In the genomic region with DNA sequence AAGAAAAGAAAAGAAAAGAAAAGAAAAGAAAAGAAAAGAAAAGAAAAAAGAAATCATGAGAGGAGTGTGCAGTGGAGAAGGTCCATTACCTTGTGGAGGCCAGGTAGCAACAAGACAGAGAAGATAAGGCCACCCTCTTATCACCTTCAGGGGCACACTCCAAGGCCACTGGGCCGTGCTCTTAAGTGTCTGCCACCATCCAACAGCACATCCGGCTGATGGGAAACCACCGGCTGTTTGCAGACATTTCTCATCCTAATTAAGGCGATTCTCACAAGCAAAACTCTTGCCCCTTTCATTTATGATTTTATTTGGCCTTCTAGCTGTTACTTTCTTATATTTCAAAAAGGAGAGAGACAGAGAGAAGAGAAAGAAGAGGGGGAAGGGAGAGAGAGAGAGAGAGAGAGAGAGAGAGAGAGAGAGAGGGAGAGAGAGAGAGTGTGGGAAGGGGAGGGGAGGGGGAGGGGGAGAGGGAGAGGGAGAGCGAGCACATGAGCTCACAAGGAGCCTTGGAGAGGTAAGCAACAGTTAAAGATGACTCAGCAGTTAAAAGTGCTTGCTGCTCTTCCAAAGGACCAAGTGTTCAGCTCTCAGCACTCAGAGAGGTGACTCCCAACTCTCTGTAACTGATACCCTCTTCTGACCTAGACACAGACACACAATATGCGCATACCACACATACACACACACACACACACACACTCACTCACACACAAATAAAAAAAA, we compare ENCODE assay signal across 20 mouse cellular contexts. TPM values are rescaled to one million over a fixed set of nuclear protein-coding genes. Genes with fewer than 3 reads are reported as not detected.
DNase-seq lines count a peak whose midpoint lies in the region; ATAC-seq and TF ChIP-seq lines count a peak whose summit lies in the region.
"Had no signal": no experiment of that assay in that cellular context is flagged by ENCODE, and none has a peak within 500 bp of the region (broad histone marks: within the 10 kb centered on the region; RNA-seq: fewer than 3 reads in every experiment).

No protein-coding gene starts in this region.

- 0 out of 2 replicates have a peak, but pooled peaks have one; percentile 43 for ATAC-seq in heart, embryonic 12.5 days (ENCODE audit: insufficient number of reproducible peaks, low FRiP score)
- peak; percentile 72 for ATAC-seq in G1E (ENCODE audit: extremely low read depth, insufficient number of reproducible peaks, low FRiP score, poor library complexity, severe bottlenecking)
- ATAC-seq in intestine, postnatal 0 days, result peak; percentile 68
- no peak for ATAC-seq in neural tube, embryonic 15.5 days (ENCODE audit: low FRiP score)
- ATAC-seq: hindbrain, embryonic 16.5 days; midbrain, embryonic 16.5 days had no signal

- H3K4me2 ChIP-seq in heart, embryonic 12.5 days, result no peak overlapping the region
- 0 out of 2 replicates have a peak overlapping the region, but pooled peaks have one; percentile 27 for H3K4me2 ChIP-seq in intestine, postnatal 0 days (replicated peaks; ENCODE audit: low read depth)
- no peak overlapping the region for H3K4me2 ChIP-seq in neural tube, embryonic 15.5 days
- H3K4me2 ChIP-seq: heart, embryonic 15.5 days had no signal

- H3K27me3 ChIP-seq in heart, embryonic 12.5 days (replicated peaks), result no peaks in the 10 kb centered on the region
- peaks cover 13% of the 10 kb centered on the region for H3K27me3 ChIP-seq in G1E (ENCODE audit: insufficient read depth, low read length)
- H3K27me3 ChIP-seq in intestine, postnatal 0 days (replicated peaks; ENCODE audit: control insufficient read depth, insufficient read depth, low read length), result no peaks in the 10 kb centered on the region
- H3K27me3 ChIP-seq in neural tube, embryonic 15.5 days (replicated peaks), result no peaks in the 10 kb centered on the region
- H3K27me3 ChIP-seq: heart, embryonic 15.5 days had no signal

- no peak for DNase-seq in heart, postnatal 4 days
- DNase-seq in A20 (ENCODE audit: low read depth, low spot score), result peak; percentile 9
- no peak for DNase-seq in G1E (ENCODE audit: low spot score)
- no peak for DNase-seq in gastrocnemius, postnatal 14 days
- DNase-seq in cerebellum, postnatal 25 days, result no peak
- DNase-seq: cerebellum, adult 11-12 months; right cerebral cortex, adult 18-20 months had no signal

- WGBS in heart, embryonic 12.5 days, result 20% methylated on average over 6 of the region's 6 CpGs
- 29% methylated on average over 6 of the region's 6 CpGs for WGBS in intestine, postnatal 0 days
- 48% methylated on average over 6 of the region's 6 CpGs for WGBS in neural tube, embryonic 15.5 days

- H3K36me3 ChIP-seq in heart, embryonic 12.5 days, result no peaks in the 10 kb centered on the region
- no peaks in the 10 kb centered on the region for H3K36me3 ChIP-seq in G1E (replicated peaks)
- no peaks in the 10 kb centered on the region for H3K36me3 ChIP-seq in intestine, postnatal 0 days (ENCODE audit: control insufficient read depth, insufficient read depth)
- no peaks in the 10 kb centered on the region for H3K36me3 ChIP-seq in neural tube, embryonic 15.5 days
- H3K36me3 ChIP-seq: heart, embryonic 15.5 days had no signal

- H3K27ac ChIP-seq in heart, embryonic 12.5 days (ENCODE audit: poor library complexity, severe bottlenecking), result no peak overlapping the region
- no peak overlapping the region for H3K27ac ChIP-seq in intestine, postnatal 0 days (ENCODE audit: low read depth, low read length)
- H3K27ac ChIP-seq in neural tube, embryonic 15.5 days (replicated peaks), result no peak overlapping the region
- H3K27ac ChIP-seq: heart, embryonic 15.5 days; kidney, postnatal 0 days; liver, embryonic 14.5 days; macrophage had no signal

- no peak overlapping the region for H3K4me3 ChIP-seq in heart, embryonic 12.5 days
- peak overlapping the region; percentile 42; the same call in 1 of the 2 replicates for H3K4me3 ChIP-seq in G1E (ENCODE audit: low read depth, low read length)
- H3K4me3 ChIP-seq in intestine, postnatal 0 days (ENCODE audit: low read depth, low read length), result no peak overlapping the region
- H3K4me3 ChIP-seq in neural tube, embryonic 15.5 days (replicated peaks), result no peak overlapping the region
- H3K4me3 ChIP-seq: heart, embryonic 15.5 days had no signal

- TF ChIP-seq CTCF in G1E (IDR thresholded peaks at IDR 0.05; ENCODE audit: low read depth, low read length), result no peak
- no peak for TF ChIP-seq CTCF in intestine, postnatal 0 days (IDR thresholded peaks at IDR 0.05; ENCODE audit: low read depth)

- H3K9ac ChIP-seq in heart, embryonic 12.5 days, result no peak overlapping the region
- no peak overlapping the region for H3K9ac ChIP-seq in intestine, postnatal 0 days (ENCODE audit: low read depth, low read length)
- no peak overlapping the region for H3K9ac ChIP-seq in neural tube, embryonic 15.5 days (replicated peaks)
- H3K9ac ChIP-seq: heart, embryonic 15.5 days; liver, embryonic 14.5 days had no signal

- intact Hi-C loops in gastrocnemius, postnatal 14 days (cut with DNase I; ENCODE audit: low total_unique reads), result no loop called here

- H3K9me3 ChIP-seq in heart, embryonic 12.5 days (replicated peaks), result no peaks in the 10 kb centered on the region
- H3K9me3 ChIP-seq in G1E (replicated peaks), result no peaks in the 10 kb centered on the region
- no peaks in the 10 kb centered on the region for H3K9me3 ChIP-seq in intestine, postnatal 0 days (ENCODE audit: control insufficient read depth)
- H3K9me3 ChIP-seq in neural tube, embryonic 15.5 days (replicated peaks), result no peaks in the 10 kb centered on the region
- H3K9me3 ChIP-seq: heart, embryonic 15.5 days had no signal

- H3K4me1 ChIP-seq in heart, embryonic 12.5 days (replicated peaks), result peaks cover 3% of the 10 kb centered on the region
- peaks cover 39% of the 10 kb centered on the region for H3K4me1 ChIP-seq in G1E (ENCODE audit: insufficient read depth, low read depth, low read length)
- 0 out of 2 replicates have a peak, but pooled peaks cover 7% of the 10 kb centered on the region for H3K4me1 ChIP-seq in intestine, postnatal 0 days (replicated peaks; ENCODE audit: control insufficient read depth, insufficient read depth, low read length)
- peaks cover 8% of the 10 kb centered on the region for H3K4me1 ChIP-seq in neural tube, embryonic 15.5 days
- H3K4me1 ChIP-seq: heart, embryonic 15.5 days had no signal

RNA-seq across cellular contexts. Expression of gene Sult6b2, which starts 5.2 kb away (rescaled TPM):
- polyA plus RNA-seq in heart, embryonic 12.5 days (2016; fragmentation: Nextera tagmentation; extraction: Ambion mirVana), result 0.08 and 0.21 TPM in 2 replicates
- not detected for total RNA-seq in heart, postnatal 4 days (2021)
- total RNA-seq in G1E (2014; fragmentation: Nextera tagmentation), result not detected in 2 replicates
- total RNA-seq in G1E (2017), result 0.16 TPM in 1 of 2 replicates, not detected in the other
- polyA plus RNA-seq in G1E (2012), result not detected in 2 replicates
- 53.2 and 63.2 TPM in 2 replicates for polyA plus RNA-seq in intestine, postnatal 0 days (2015; fragmentation: Nextera tagmentation; extraction: Ambion mirVana)
- total RNA-seq in gastrocnemius, postnatal 14 days (2021), result not detected
- 0.08 and 0.12 TPM in 2 replicates for polyA plus RNA-seq in neural tube, embryonic 15.5 days (2015; fragmentation: Nextera tagmentation; extraction: Ambion mirVana)
- total RNA-seq: gastrocnemius, postnatal 4 days; neutrophil, adult 5-6 weeks had no signal
- polyA plus RNA-seq: heart, embryonic 15.5 days; kidney, postnatal 0 days; liver, embryonic 14.5 days; macrophage; spleen, adult 2 months; urinary bladder, adult 2 months had no signal

RNA-seq across cellular contexts. Expression of gene Cmas, which starts 53.0 kb away (rescaled TPM):
- polyA plus RNA-seq in heart, embryonic 12.5 days (2016; fragmentation: Nextera tagmentation; extraction: Ambion mirVana), result 126 and 127 TPM in 2 replicates
- total RNA-seq in heart, postnatal 4 days (2021), result 10 to 100 TPM; 43.4 to 48.5 TPM
- total RNA-seq in G1E (2014; fragmentation: Nextera tagmentation) (55.3 and 76.0 TPM in 2 replicates), G1E (2017) (79.6 and 80.6 TPM in 2 replicates)
- 53.2 and 79.0 TPM in 2 replicates for polyA plus RNA-seq in G1E (2012)
- 130 and 131 TPM in 2 replicates for polyA plus RNA-seq in intestine, postnatal 0 days (2015; fragmentation: Nextera tagmentation; extraction: Ambion mirVana)
- total RNA-seq in gastrocnemius, postnatal 14 days (2021), result 10 to 100 TPM; 24.9 to 31.1 TPM
- 164 and 177 TPM in 2 replicates for polyA plus RNA-seq in neural tube, embryonic 15.5 days (2015; fragmentation: Nextera tagmentation; extraction: Ambion mirVana)

Comparison
In these comparisons a context has a peak if more than half of its experiments do, and no peak if none do; other contexts are left out.
1. RNA of gene Sult6b2, which starts 5.2 kb away (polyA plus RNA-seq): 53.2 to 63.2 TPM in intestine, postnatal 0 days; 0.08 to 0.12 TPM in neural tube, embryonic 15.5 days, 0.08 to 0.21 TPM in heart, embryonic 12.5 days and not detected in G1E; every median in the first group is over 10 times any median in the second.